Mouse (Mus musculus) brain, adult 10 weeks (tissue): ENCODE measurements around the gene Gm4297. TPM values are rescaled to one million over a fixed set of nuclear protein-coding genes. Genes with fewer than 3 reads are reported as not detected.

ENCODE experiments used
- polyA plus RNA-seq: library from polyadenylated mRNA; stranded (reverse); fragments of 350-450 nt; fragmentation: Illumina TruSeq; extraction: RNeasy Lipid Tissue Mini Kit (QIAGEN cat#74804); gene quantifications from one replicate; pipeline ENCODE4 v1.2.3, GENCODE M21; 2015; ENCODE audit warnings: low read depth, low replicate concordance

The Gm4297 gene
- not detected for polyA plus RNA-seq

DNA sequence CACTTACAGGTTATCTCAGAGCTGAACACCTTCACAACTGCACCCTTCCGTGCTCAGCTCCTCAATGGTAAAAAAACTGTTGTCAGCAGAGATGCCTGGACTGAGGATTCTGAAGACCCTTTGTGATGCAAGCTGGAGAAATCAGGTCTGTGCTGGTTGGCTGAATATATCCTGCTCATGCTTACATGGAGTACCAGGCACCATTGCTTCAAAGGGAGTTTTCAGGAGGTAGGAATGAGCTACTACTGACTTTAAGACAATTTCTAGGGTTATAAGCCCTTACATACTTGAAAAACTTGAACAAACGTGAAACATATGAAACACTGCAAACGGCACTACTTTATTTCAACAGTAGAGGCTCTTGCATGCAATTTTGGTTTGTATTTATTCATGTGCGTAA lies at the start of gene Gm4297:
Gm4297 (minus strand) TSS at position 101 of the 400 bp plus-strand sequence.

Other genes starting within 250 kb of the Gm4297 start
- gene Gm5934, start 74.1 kb downstream of the Gm4297 start, polyA plus RNA-seq, result not detected
- not detected for gene Gm5935, start 200.3 kb upstream of the Gm4297 start, polyA plus RNA-seq